Mouse (Mus musculus) heart, embryonic 15.5 days (tissue): ENCODE measurements around the gene Il27ra. TPM values are rescaled to one million over a fixed set of nuclear protein-coding genes. Genes with fewer than 3 reads are reported as not detected.

Experiments
- ATAC-seq: fragments of 200-750 bp; cut with Nextera tagmentation; replicated peaks from 2 replicates; pipeline ENCODE4 v1.8.0; 2017; ENCODE audit warnings: low read depth, moderate TSS enrichment; ENCODE audit not compliant: insufficient number of reproducible peaks, insufficient read depth, low FRiP score
- H3K27ac ChIP-seq: fragments of 300-500 bp; sonication (generic); 2 replicates; pipeline ENCODE4 v1.5.1; 2015; ENCODE audit warnings: mild to moderate bottlenecking, inconsistent platforms
- H3K27me3 ChIP-seq: fragments of 300-500 bp; sonication (generic); 2 replicates; pipeline ENCODE4 v1.6.1; 2015; ENCODE audit warnings: inconsistent platforms
- H3K36me3 ChIP-seq: fragments of 300-500 bp; sonication (generic); 2 replicates; pipeline ENCODE4 v1.6.1; 2015; ENCODE audit warnings: mild to moderate bottlenecking, inconsistent platforms
- H3K4me1 ChIP-seq: fragments of 300-500 bp; sonication (generic); replicated peaks from 2 replicates; pipeline ENCODE4 v1.6.1; 2015; ENCODE audit warnings: inconsistent platforms
- H3K4me2 ChIP-seq: fragments of 300-500 bp; sonication (generic); 2 replicates; pipeline ENCODE4 v1.6.1; 2015; ENCODE audit warnings: inconsistent platforms, mild to moderate bottlenecking, moderate library complexity
- H3K4me3 ChIP-seq: fragments of 300-500 bp; sonication (generic); 2 replicates; pipeline ENCODE4 v1.5.1; 2015; ENCODE audit warnings: mild to moderate bottlenecking, inconsistent platforms
- H3K9ac ChIP-seq: fragments of 300-500 bp; sonication (generic); 2 replicates; pipeline ENCODE4 v1.6.1; 2015; ENCODE audit warnings: mild to moderate bottlenecking, inconsistent platforms
- H3K9me3 ChIP-seq: fragments of 300-500 bp; sonication (generic); replicated peaks from 2 replicates; pipeline ENCODE4 v1.6.1; 2016; ENCODE audit warnings: inconsistent platforms
- WGBS: fragments of 180-500 bp; shearing (Covaris S2); methylation state at CpG from one replicate; pipeline ENCODE4 v1.1.7; 2015; ENCODE audit warnings: mixed read lengths; 5-methylcytosine and 5-hydroxymethylcytosine counted together
- polyA plus RNA-seq: library from polyadenylated mRNA; unstranded; fragments of >200 nt; fragmentation: Nextera tagmentation; extraction: Ambion mirVana; gene quantifications from 2 replicates; pipeline ENCODE4 v1.2.1, GENCODE M21; 2015

Il27ra gene
- polyA plus RNA-seq, 1 experiment from 2014 or later, result 5.4 TPM

GRCm38 (mm10) chr8:84001281-84002000 is 40.9 kb downstream of the Il27ra start, which contains the start of gene 1700067K01Rik:
1700067K01Rik (plus strand) TSS chr8:84001502.
- H3K4me1 ChIP-seq, result peaks cover 49% of the 10 kb centered on the region
- H3K27ac ChIP-seq, result no peak within 1 kb of the TSS
- no peak for ATAC-seq
- H3K4me3 ChIP-seq, result peak within 1 kb of the TSS; percentile 6; the same call in 1 of the 2 replicates
- 45% methylated on average over 61 of the region's 61 CpGs for WGBS
- no peak within 1 kb of the TSS for H3K9ac ChIP-seq
- H3K9me3 ChIP-seq, result no peaks in the 10 kb centered on the region
- no peaks in the 10 kb centered on the region for H3K27me3 ChIP-seq
- peak within 1 kb of the TSS; percentile 14 for H3K4me2 ChIP-seq
- H3K36me3 ChIP-seq, result no peaks in the 10 kb centered on the region; the same call in none of the 2 replicates

GRCm38 (mm10) chr8:83999825-84000224 is 42.6 kb downstream of the Il27ra start:
- Histone ChIP-seq H3K4me2 (no peak overlapping the region), H3K36me3 (peaks cover 4% of the 10 kb centered on the region), H3K9ac (no peak overlapping the region), H3K9me3 (no peaks in the 10 kb centered on the region), H3K27ac (no peak overlapping the region), H3K27me3 (no peaks in the 10 kb centered on the region), H3K4me3 (no peak overlapping the region), H3K4me1 (peaks cover 52% of the 10 kb centered on the region)
- ATAC-seq, result no peak
- 90% methylated on average over 2 of the region's 2 CpGs for WGBS

- H3K9ac ChIP-seq, result peak overlapping the region; percentile 76
- no peak for ATAC-seq
- H3K4me1 ChIP-seq, result peaks cover 49% of the 10 kb centered on the region
- peaks cover 10% of the 10 kb centered on the region for H3K36me3 ChIP-seq
- no peaks in the 10 kb centered on the region for H3K9me3 ChIP-seq
- H3K27ac ChIP-seq, result peak overlapping the region; percentile 87; the same call in 1 of the 2 replicates
- no peaks in the 10 kb centered on the region for H3K27me3 ChIP-seq
- WGBS, result 64% methylated on average over 16 of the region's 16 CpGs
- H3K4me2 ChIP-seq, result peak overlapping the region; percentile 88
- H3K4me3 ChIP-seq, result peak overlapping the region; percentile 85
Observed at GRCm38 (mm10) chr8:83999057-83999705, 43.2 kb downstream of the Il27ra start.

GRCm38 (mm10) chr8:83998231-83999056 is 43.9 kb downstream of the Il27ra start:
- H3K9ac ChIP-seq, result peak overlapping the region; percentile 76
- no peaks in the 10 kb centered on the region for H3K27me3 ChIP-seq
- peaks cover 15% of the 10 kb centered on the region for H3K36me3 ChIP-seq
- H3K4me1 ChIP-seq, result peaks cover 42% of the 10 kb centered on the region
- no peak; the same call in 1 of the 2 replicates for ATAC-seq
- H3K4me2 ChIP-seq, result peak overlapping the region; percentile 88
- 1% methylated on average over 78 of the region's 92 CpGs for WGBS
- peak overlapping the region; percentile 85 for H3K4me3 ChIP-seq
- no peaks in the 10 kb centered on the region for H3K9me3 ChIP-seq
- peak overlapping the region; percentile 87 for H3K27ac ChIP-seq

GRCm38 (mm10) chr8:83997511-83998141 is 44.8 kb downstream of the Il27ra start, which contains the start of gene Samd1:
Samd1 (plus strand) TSS chr8:83997672.
- peak within 1 kb of the TSS; percentile 85 for H3K4me3 ChIP-seq
- no peaks in the 10 kb centered on the region for H3K9me3 ChIP-seq
- 0 out of 2 replicates have a peak, but pooled peaks have one; percentile 15 for ATAC-seq
- H3K4me1 ChIP-seq, result peaks cover 34% of the 10 kb centered on the region
- peak within 1 kb of the TSS; percentile 89 for H3K9ac ChIP-seq
- peaks cover 17% of the 10 kb centered on the region for H3K36me3 ChIP-seq
- H3K27me3 ChIP-seq, result no peaks in the 10 kb centered on the region
- H3K4me2 ChIP-seq, result peak within 1 kb of the TSS; percentile 88
- peak within 1 kb of the TSS; percentile 93 for H3K27ac ChIP-seq
- WGBS, result 1% methylated on average over 32 of the region's 112 CpGs

GRCm38 (mm10) chr8:83996567-83997505 is 45.6 kb downstream of the Il27ra start:
- WGBS, result under 1% methylated on average over 57 of the region's 103 CpGs
- H3K4me1 ChIP-seq, result peaks cover 33% of the 10 kb centered on the region
- no peaks in the 10 kb centered on the region for H3K27me3 ChIP-seq
- peak; percentile 85 for ATAC-seq
- peak overlapping the region; percentile 93 for H3K27ac ChIP-seq
- H3K4me3 ChIP-seq, result peak overlapping the region; percentile 84
- H3K9ac ChIP-seq, result peak overlapping the region; percentile 89
- peaks cover 24% of the 10 kb centered on the region for H3K36me3 ChIP-seq
- H3K4me2 ChIP-seq, result peak overlapping the region; percentile 88
- no peaks in the 10 kb centered on the region for H3K9me3 ChIP-seq

GRCm38 (mm10) chr8:83995973-83996372 is 46.4 kb downstream of the Il27ra start:
- Histone ChIP-seq H3K9me3 (no peaks in the 10 kb centered on the region), H3K9ac (peak overlapping the region; percentile 89), H3K4me2 (peak overlapping the region; percentile 88), H3K36me3 (peaks cover 33% of the 10 kb centered on the region), H3K27me3 (no peaks in the 10 kb centered on the region), H3K27ac (peak overlapping the region; percentile 93), H3K4me1 (peaks cover 25% of the 10 kb centered on the region), H3K4me3 (peak overlapping the region; percentile 84)
- no peak for ATAC-seq
- 25% methylated on average over 12 of the region's 12 CpGs for WGBS

GRCm38 (mm10) chr8:83994030-83994429 is 48.4 kb downstream of the Il27ra start:
- no peak overlapping the region for H3K27ac ChIP-seq
- no peaks in the 10 kb centered on the region for H3K27me3 ChIP-seq
- ATAC-seq, result no peak
- H3K9me3 ChIP-seq, result no peaks in the 10 kb centered on the region
- peaks cover 50% of the 10 kb centered on the region for H3K36me3 ChIP-seq
- H3K4me3 ChIP-seq, result no peak overlapping the region
- 87% methylated on average over 3 of the region's 3 CpGs for WGBS
- no peak overlapping the region for H3K4me2 ChIP-seq
- H3K4me1 ChIP-seq, result peaks cover 16% of the 10 kb centered on the region
- H3K9ac ChIP-seq, result no peak overlapping the region

- H3K27me3 ChIP-seq, result no peaks in the 10 kb centered on the region
- H3K9me3 ChIP-seq, result no peaks in the 10 kb centered on the region
- 77% methylated on average over 2 of the region's 2 CpGs for WGBS
- H3K36me3 ChIP-seq, result peaks cover 65% of the 10 kb centered on the region
- no peak overlapping the region for H3K4me3 ChIP-seq
- H3K27ac ChIP-seq, result no peak overlapping the region
- H3K4me2 ChIP-seq, result no peak overlapping the region
- H3K9ac ChIP-seq, result no peak overlapping the region
- H3K4me1 ChIP-seq, result peaks cover 9% of the 10 kb centered on the region
- ATAC-seq, result no peak
Observed at GRCm38 (mm10) chr8:83992488-83992887, 49.9 kb downstream of the Il27ra start.

- no peaks in the 10 kb centered on the region for H3K27me3 ChIP-seq
- no peak overlapping the region for H3K9ac ChIP-seq
- WGBS, result 90% methylated on average over 14 of the region's 14 CpGs
- H3K36me3 ChIP-seq, result peaks cover 85% of the 10 kb centered on the region
- no peak for ATAC-seq
- H3K9me3 ChIP-seq, result no peaks in the 10 kb centered on the region
- H3K27ac ChIP-seq, result no peak overlapping the region
- no peaks in the 10 kb centered on the region for H3K4me1 ChIP-seq
- H3K4me3 ChIP-seq, result no peak overlapping the region
- no peak overlapping the region for H3K4me2 ChIP-seq
Observed at GRCm38 (mm10) chr8:83990170-83990569, 52.2 kb downstream of the Il27ra start.
